Mouse (Mus musculus) forebrain, embryonic 16.5 days (tissue): ENCODE data around the gene Nfu1. TPM values are rescaled to one million over a fixed set of nuclear protein-coding genes. Genes with fewer than 3 reads are reported as not detected.

ENCODE experiments used
- ATAC-seq: fragments of 200-750 bp; cut with Nextera tagmentation; 2 replicates; pipeline ENCODE4 v1.8.0; 2017; ENCODE audit warnings: mild to moderate bottlenecking, moderate library complexity
- H3K27ac ChIP-seq: fragments of 300-500 bp; sonication (generic); 2 replicates; pipeline ENCODE4 v1.5.1; 2014; ENCODE audit warnings: low read length, control low read depth
- H3K27me3 ChIP-seq: fragments of 300-500 bp; sonication (generic); replicated peaks from 2 replicates; pipeline ENCODE4 v1.6.1; 2014; ENCODE audit warnings: low read length; ENCODE audit not compliant: control insufficient read depth, insufficient read depth
- H3K36me3 ChIP-seq: fragments of 300-500 bp; sonication (generic); 2 replicates; pipeline ENCODE4 v1.6.1; 2014; ENCODE audit not compliant: control insufficient read depth, insufficient read depth
- H3K4me1 ChIP-seq: fragments of 300-500 bp; sonication (generic); replicated peaks from 2 replicates; pipeline ENCODE4 v1.6.1; 2014; ENCODE audit warnings: low read length; ENCODE audit not compliant: control insufficient read depth, insufficient read depth
- H3K4me2 ChIP-seq: fragments of 300-500 bp; sonication (generic); 2 replicates; pipeline ENCODE4 v1.6.1; 2014; ENCODE audit warnings: mild to moderate bottlenecking, low read length, control low read depth
- H3K4me3 ChIP-seq: fragments of 300-500 bp; sonication (generic); replicated peaks from 2 replicates; pipeline ENCODE4 v1.5.1; 2014; ENCODE audit warnings: mild to moderate bottlenecking, low read length, control low read depth
- H3K9ac ChIP-seq: fragments of 300-500 bp; sonication (generic); replicated peaks from 2 replicates; pipeline ENCODE4 v1.6.1; 2014; ENCODE audit warnings: low read depth, low read length, control low read depth
- H3K9me3 ChIP-seq: fragments of 300-500 bp; sonication (generic); 2 replicates; pipeline ENCODE4 v1.6.1; 2016; ENCODE audit warnings: low read length; ENCODE audit not compliant: control insufficient read depth
- WGBS: fragments of 180-500 bp; shearing (Covaris S2); extraction: QIAGEN DNeasy Blood & Tissue Kit; methylation state at CpG from one replicate; pipeline ENCODE4 v1.1.7; 2014; 5-methylcytosine and 5-hydroxymethylcytosine counted together
- polyA plus RNA-seq: library from polyadenylated mRNA; unstranded; fragments of >200 nt; fragmentation: Nextera tagmentation; extraction: Ambion mirVana; gene quantifications from 2 replicates; pipeline ENCODE4 v1.2.1, GENCODE M21; 2015

Gene Nfu1
- polyA plus RNA-seq, 1 experiment from 2014 or later: 109 TPM

DNA sequence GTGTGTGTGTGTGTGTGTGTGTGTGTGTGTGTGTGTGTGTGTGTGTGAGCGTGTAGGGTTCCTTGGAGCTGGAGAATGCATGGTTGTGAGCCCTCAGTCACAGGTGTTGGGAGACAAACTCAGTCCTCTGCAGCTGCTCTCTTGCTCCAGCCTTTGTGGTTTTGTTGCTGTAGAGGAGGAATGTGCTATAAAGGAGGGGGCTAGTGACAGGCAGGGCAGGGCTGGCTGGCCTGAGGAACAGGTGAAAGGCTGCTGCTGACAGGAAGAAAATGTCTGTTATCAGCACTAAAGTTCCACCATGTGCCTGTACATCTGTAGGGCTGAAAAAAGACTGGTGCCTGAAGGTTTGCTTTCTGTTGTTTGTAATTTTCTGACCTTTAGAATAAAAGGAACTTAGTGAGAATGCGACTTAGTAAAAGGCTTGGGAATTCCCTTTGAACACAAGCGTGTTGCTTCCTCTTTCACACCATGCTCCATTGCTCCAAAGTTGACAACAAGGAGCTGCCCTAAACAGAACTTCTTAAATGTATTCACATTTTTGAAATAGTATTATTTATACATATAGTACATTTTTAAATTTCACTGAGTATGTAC is 66.2 kb downstream of the Nfu1 start:
- WGBS: 84% methylated on average over 3 of the region's 3 CpGs

More for the DNA sequence above, 66.2 kb downstream of the Nfu1 start:
- no peak for ATAC-seq
- H3K27ac ChIP-seq: no peak overlapping the region
- no peaks in the 10 kb centered on the region for H3K27me3 ChIP-seq
- no peak overlapping the region for H3K4me2 ChIP-seq
- peaks cover 24% of the 10 kb centered on the region for H3K36me3 ChIP-seq
- no peak overlapping the region for H3K4me3 ChIP-seq
- no peak overlapping the region for H3K9ac ChIP-seq
- no peaks in the 10 kb centered on the region for H3K4me1 ChIP-seq
- no peaks in the 10 kb centered on the region for H3K9me3 ChIP-seq

Other genes starting within 250 kb of the Nfu1 start
- 6.1 and 6.7 TPM in 2 replicates for gene Anxa4, start 215.7 kb upstream of the Nfu1 start, polyA plus RNA-seq
- 36.8 and 36.9 TPM in 2 replicates for gene Aak1, start 159.7 kb upstream of the Nfu1 start, polyA plus RNA-seq
- 22.6 and 25.1 TPM in 2 replicates for gene Gfpt1, start 33.6 kb downstream of the Nfu1 start, polyA plus RNA-seq
- gene D6Ertd527e, start 95.5 kb downstream of the Nfu1 start, polyA plus RNA-seq: 0.33 TPM in 1 of 2 replicates, not detected in the other